Mouse (Mus musculus) brain, embryonic 14.5 days (tissue): Measurements from ENCODE around the gene Ttc39a. TPM values are rescaled to one million over a fixed set of nuclear protein-coding genes. Genes with fewer than 3 reads are reported as not detected.
"Not testable (repeated sequence)": the region's sequence is repeated elsewhere in the genome, so short reads cannot be mapped to it uniquely, and the experiment has no call there.

Source experiments
- DNase-seq: peaks from one replicate; pipeline ENCODE4 v3.0.0-alpha.2; 2011; ENCODE audit warnings: low read depth
- CTCF ChIP-seq: fragments of 200-500 bp; IDR thresholded peaks from 2 replicates; pipeline ENCODE4 v1.5.1; 2012; ENCODE audit warnings: inconsistent platforms, mild to moderate bottlenecking, moderate library complexity, borderline replicate concordance; ENCODE audit not compliant: insufficient read depth, insufficient read length; ENCODE audit errors: extremely low read depth
- POLR2A ChIP-seq: fragments of 200-500 bp; IDR thresholded peaks from 2 replicates; pipeline ENCODE4 v1.6.1; 2012; ENCODE audit warnings: mild to moderate bottlenecking, inconsistent platforms, borderline replicate concordance; ENCODE audit not compliant: poor library complexity, insufficient read depth, insufficient read length, severe bottlenecking; ENCODE audit errors: extremely low read depth
- polyA plus RNA-seq: library from polyadenylated mRNA; depleted of rRNA; stranded (reverse); fragments of >200 nt; gene quantifications from 2 replicates; pipeline ENCODE4 v1.2.3, GENCODE M21; 2012; rRNA removed

Gene Ttc39a
- 1.2 and 1.4 TPM in 2 replicates for polyA plus RNA-seq

- TF ChIP-seq CTCF (no peak), POLR2A (no peak)
- DNase-seq = peak; percentile 63
Measured at GRCm38 (mm10) chr4:109406486-109407175, at the start of gene Ttc39a. Ttc39a (plus strand) TSS chr4:109406623.

- no peak for TF ChIP-seq POLR2A
- no peak for TF ChIP-seq CTCF
- DNase-seq = no peak
Measured at GRCm38 (mm10) chr4:109378107-109378506, 28.3 kb upstream of the Ttc39a start.

- TF ChIP-seq CTCF (no peak), POLR2A (no peak)
- no peak for DNase-seq
Measured at GRCm38 (mm10) chr4:109382457-109382856, 24.0 kb upstream of the Ttc39a start.

- TF ChIP-seq POLR2A (no peak), CTCF (no peak)
- peak; percentile 66 for DNase-seq
Measured at GRCm38 (mm10) chr4:109385599-109385998, 20.8 kb upstream of the Ttc39a start.

DNA sequence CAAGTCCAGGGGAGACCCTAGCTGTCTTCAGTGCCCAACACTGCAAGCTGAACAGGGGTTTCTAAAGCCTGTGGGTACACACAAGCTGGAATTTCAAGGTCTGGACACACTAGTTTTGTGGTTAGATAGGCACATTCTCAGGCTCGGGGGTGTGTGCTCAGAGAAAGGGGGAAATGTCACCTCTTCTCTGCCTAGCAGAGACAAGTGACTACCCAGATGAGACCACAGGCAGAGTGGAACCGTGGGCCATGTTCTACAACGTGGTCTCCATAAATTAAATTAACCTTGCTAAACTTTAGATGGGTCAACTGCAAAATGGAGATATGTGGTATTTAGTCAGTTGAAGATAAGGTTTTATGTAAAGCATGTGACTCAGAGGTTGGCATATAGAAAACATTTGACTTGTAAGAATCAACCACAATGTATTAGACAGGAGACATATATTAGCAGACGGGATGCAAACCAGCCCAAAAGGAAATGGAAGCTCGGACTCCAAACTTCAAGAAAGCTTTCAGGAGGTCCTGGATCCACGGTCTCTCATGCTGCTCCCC, 13.1 kb upstream of the Ttc39a start:
- TF ChIP-seq POLR2A = no peak
- no peak for TF ChIP-seq CTCF
- DNase-seq = no peak

DNA sequence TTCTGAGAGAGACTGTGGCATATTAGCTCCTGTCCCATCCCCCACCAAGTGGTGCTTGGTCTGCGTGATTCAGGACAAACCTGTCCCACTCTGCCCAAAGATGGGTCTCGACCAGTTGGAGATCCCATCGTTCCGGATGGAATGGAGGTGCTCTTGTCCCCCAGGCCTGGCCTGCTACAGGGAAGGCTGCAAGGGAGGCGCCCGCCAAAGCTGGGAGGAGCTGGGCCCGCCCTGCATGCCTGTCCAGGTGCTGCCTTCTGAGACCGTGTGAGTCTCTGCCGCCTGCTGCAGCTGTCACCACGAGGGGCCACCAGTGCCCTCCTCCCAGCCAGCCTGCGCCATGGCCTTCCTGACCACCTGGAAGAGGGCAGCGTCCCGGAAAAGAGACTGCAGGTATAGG, 12.5 kb upstream of the Ttc39a start:
- no peak for DNase-seq
- TF ChIP-seq POLR2A = no peak
- TF ChIP-seq CTCF = no peak

- no peak for TF ChIP-seq POLR2A
- TF ChIP-seq CTCF = no peak
- DNase-seq = no peak
Measured at GRCm38 (mm10) chr4:109394314-109395074, 11.9 kb upstream of the Ttc39a start.

DNA sequence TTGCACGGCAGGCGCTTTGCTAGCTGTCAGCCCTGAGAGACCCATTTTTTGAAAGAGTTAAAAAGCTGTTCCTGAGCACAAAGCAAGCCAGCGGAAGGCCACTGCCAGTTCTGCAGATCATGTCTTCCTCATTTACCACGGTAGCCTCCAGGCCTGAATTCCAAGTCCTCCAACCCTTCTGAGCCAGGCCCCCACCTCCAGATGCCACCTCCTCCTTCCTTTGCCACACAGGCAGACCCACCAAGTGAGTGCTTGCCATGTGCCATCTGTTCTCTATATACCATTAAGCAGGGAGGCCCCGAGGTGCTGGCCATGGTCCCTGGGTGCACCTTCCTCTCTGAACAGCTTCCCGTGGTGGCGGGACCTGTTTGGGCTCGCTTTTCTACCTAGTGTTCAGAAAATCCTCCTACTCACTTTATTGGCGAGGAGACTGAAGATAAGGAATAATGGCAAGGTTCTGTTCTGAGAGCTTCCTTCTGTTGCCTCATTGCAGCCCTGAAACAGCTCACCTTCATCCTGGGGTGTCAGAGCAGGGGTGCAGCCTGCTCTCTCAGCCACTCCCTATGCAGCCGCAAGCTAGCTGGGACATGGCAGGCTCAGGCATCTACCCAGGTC, 6.0 kb upstream of the Ttc39a start:
- peak; percentile 43 for DNase-seq
- no peak for TF ChIP-seq CTCF
- no peak for TF ChIP-seq POLR2A

DNA sequence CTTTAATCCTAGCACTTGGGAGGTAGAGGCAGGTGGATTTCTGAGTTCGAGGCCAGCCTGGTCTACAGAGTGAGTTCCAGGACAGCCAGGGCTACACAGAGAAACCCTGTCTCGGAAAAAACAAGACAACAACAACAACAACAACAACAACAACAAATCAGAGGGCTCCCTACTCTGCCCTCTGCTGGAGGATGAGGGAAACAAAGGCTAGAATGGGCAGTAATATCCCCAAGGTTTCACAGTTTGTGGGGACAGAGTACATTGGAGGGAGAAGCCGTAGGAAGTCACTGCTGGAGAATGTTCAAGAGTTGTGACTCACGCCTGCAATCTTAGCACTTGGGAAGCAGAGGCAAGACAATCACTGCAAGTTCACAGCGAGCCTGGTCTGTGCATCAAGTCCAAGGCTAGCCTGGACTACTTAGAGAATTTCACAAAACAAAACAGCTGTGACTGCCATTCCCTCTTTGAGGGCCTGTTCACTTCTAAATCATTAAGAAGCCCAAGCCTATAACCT, 5.2 kb upstream of the Ttc39a start:
- DNase-seq = no peak
- TF ChIP-seq POLR2A (no peak), CTCF (peak; percentile 21; the same call in 1 of the 2 replicates)

DNA sequence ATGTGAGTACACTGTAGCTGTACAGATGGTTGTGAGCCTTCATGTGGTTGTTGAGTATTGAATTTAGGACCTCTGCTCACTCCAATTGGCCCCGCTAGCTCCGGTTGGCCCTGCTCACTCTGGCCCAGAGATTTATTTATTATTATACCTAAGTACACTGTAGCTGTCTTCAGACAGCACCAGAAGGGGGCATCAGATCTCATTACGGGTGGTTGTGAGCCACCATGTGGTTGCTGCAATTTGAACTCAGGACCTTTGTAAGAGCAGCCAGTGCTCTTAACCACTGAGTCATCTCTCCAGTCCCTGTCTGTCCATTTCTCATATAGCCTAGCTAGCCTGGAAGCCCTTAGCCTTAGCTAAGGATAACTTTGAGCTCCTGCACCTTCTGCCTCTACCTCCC, 1.5 kb upstream of the Ttc39a start:
- DNase-seq = not testable (repeated sequence)

- no peak for TF ChIP-seq CTCF
- TF ChIP-seq POLR2A = no peak
- peak; percentile 70 for DNase-seq
Measured at GRCm38 (mm10) chr4:109405415-109405814, 1.0 kb upstream of the Ttc39a start.

- TF ChIP-seq CTCF (no peak), POLR2A (no peak)
- DNase-seq = peak; percentile 89
Measured at GRCm38 (mm10) chr4:109406054-109406485, 353 bp upstream of the Ttc39a start.

- TF ChIP-seq POLR2A (no peak), CTCF (no peak)
- no peak for DNase-seq
Measured at GRCm38 (mm10) chr4:109407176-109407520, 725 bp downstream of the Ttc39a start.
